Mouse (Mus musculus): ENCODE measurements around the gene Usp12. TPM values are rescaled to one million over a fixed set of nuclear protein-coding genes. Genes with fewer than 3 reads are reported as not detected.

The Usp12 gene
- polyA plus RNA-seq, 1 experiment from 2014 or later = 16.5 TPM

- ATAC-seq (replicated peaks) = no peak
- no peak overlapping the region for H3K27ac ChIP-seq (replicated peaks)
- no peak overlapping the region for H3K4me2 ChIP-seq (replicated peaks)
- WGBS = 84% methylated on average over 6 of the region's 6 CpGs
- no peak overlapping the region for H3K4me3 ChIP-seq
- no peaks in the 10 kb centered on the region for H3K27me3 ChIP-seq
- H3K9ac ChIP-seq (replicated peaks) = no peak overlapping the region
- H3K9me3 ChIP-seq = no peaks in the 10 kb centered on the region
- no peaks in the 10 kb centered on the region for H3K4me1 ChIP-seq
- H3K36me3 ChIP-seq = no peaks in the 10 kb centered on the region
These were observed 89.4 kb downstream of the Usp12 start for GRCm38 (mm10) chr5:146705411-146705810.

DNA sequence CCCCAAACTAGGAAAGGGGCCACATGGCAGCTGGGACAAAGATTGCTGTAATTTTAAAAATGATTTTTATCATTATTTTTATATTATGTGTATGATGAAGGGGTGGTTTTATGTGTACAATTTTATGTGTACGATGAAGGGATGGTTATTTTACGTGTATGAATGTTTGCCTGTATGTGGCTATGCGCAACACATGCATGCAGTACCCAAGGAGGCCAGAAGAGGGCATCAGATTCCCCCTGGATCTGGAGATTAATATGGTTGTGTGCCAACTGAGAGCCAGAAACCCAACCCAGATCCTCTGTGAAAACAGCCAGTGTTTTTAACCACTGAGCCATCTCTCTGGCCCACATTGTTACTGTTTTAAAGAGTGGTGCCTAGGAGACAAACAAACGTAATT, 90.6 kb downstream of the Usp12 start:
- WGBS = 97% methylated on average over 4 of the region's 4 CpGs
- ATAC-seq (replicated peaks) = no peak
- Histone ChIP-seq H3K4me1 (no peaks in the 10 kb centered on the region), H3K27me3 (no peaks in the 10 kb centered on the region), H3K9ac (replicated peaks) (no peak overlapping the region), H3K9me3 (no peaks in the 10 kb centered on the region), H3K4me2 (replicated peaks) (no peak overlapping the region), H3K27ac (replicated peaks) (no peak overlapping the region), H3K36me3 (no peaks in the 10 kb centered on the region), H3K4me3 (no peak overlapping the region)

- Histone ChIP-seq H3K27ac (replicated peaks) (no peak overlapping the region), H3K27me3 (no peaks in the 10 kb centered on the region), H3K4me3 (no peak overlapping the region), H3K9me3 (no peaks in the 10 kb centered on the region), H3K4me1 (no peaks in the 10 kb centered on the region), H3K36me3 (no peaks in the 10 kb centered on the region), H3K4me2 (replicated peaks) (no peak overlapping the region), H3K9ac (replicated peaks) (no peak overlapping the region)
- WGBS = 86% methylated on average over 8 of the region's 8 CpGs
- ATAC-seq (replicated peaks) = no peak
These were observed 91.1 kb downstream of the Usp12 start for GRCm38 (mm10) chr5:146703710-146704121.

GRCm38 (mm10) chr5:146700099-146700498, 94.7 kb downstream of the Usp12 start:
- no peak overlapping the region for H3K4me3 ChIP-seq
- no peak overlapping the region for H3K9ac ChIP-seq (replicated peaks)
- no peak overlapping the region for H3K27ac ChIP-seq (replicated peaks)
- no peak overlapping the region for H3K4me2 ChIP-seq (replicated peaks)
- no peaks in the 10 kb centered on the region for H3K36me3 ChIP-seq
- WGBS = 83% methylated on average over 10 of the region's 10 CpGs
- no peak for ATAC-seq (replicated peaks)
- H3K4me1 ChIP-seq = no peaks in the 10 kb centered on the region
- no peaks in the 10 kb centered on the region for H3K9me3 ChIP-seq
- no peaks in the 10 kb centered on the region for H3K27me3 ChIP-seq

GRCm38 (mm10) chr5:146699433-146700019, 95.3 kb downstream of the Usp12 start:
- no peak for ATAC-seq (replicated peaks)
- WGBS = 74% methylated on average over 4 of the region's 4 CpGs
- H3K4me3 ChIP-seq = no peak overlapping the region

GRCm38 (mm10) chr5:146695543-146695942, 99.3 kb downstream of the Usp12 start:
- Histone ChIP-seq H3K27ac (replicated peaks) (no peak overlapping the region), H3K4me2 (replicated peaks) (no peak overlapping the region), H3K27me3 (no peaks in the 10 kb centered on the region), H3K4me1 (no peaks in the 10 kb centered on the region), H3K9me3 (no peaks in the 10 kb centered on the region), H3K4me3 (no peak overlapping the region), H3K36me3 (no peaks in the 10 kb centered on the region), H3K9ac (replicated peaks) (no peak overlapping the region)
- no peak for ATAC-seq (replicated peaks)
- 84% methylated on average over 5 of the region's 5 CpGs for WGBS

More at GRCm38 (mm10) chr5:146699433-146700019, 95.3 kb downstream of the Usp12 start:
- H3K36me3 ChIP-seq = no peaks in the 10 kb centered on the region
- no peak overlapping the region for H3K9ac ChIP-seq (replicated peaks)
- no peak overlapping the region for H3K4me2 ChIP-seq (replicated peaks)
- H3K27ac ChIP-seq (replicated peaks) = no peak overlapping the region
- no peaks in the 10 kb centered on the region for H3K4me1 ChIP-seq
- H3K27me3 ChIP-seq = no peaks in the 10 kb centered on the region
- no peaks in the 10 kb centered on the region for H3K9me3 ChIP-seq

GRCm38 (mm10) chr5:146692976-146693361, 101.8 kb downstream of the Usp12 start:
- no peak overlapping the region for H3K4me3 ChIP-seq
- no peak overlapping the region for H3K4me2 ChIP-seq (replicated peaks)
- H3K4me1 ChIP-seq = no peaks in the 10 kb centered on the region
- H3K27ac ChIP-seq (replicated peaks) = no peak overlapping the region
- no peaks in the 10 kb centered on the region for H3K36me3 ChIP-seq
- ATAC-seq (replicated peaks) = no peak
- no peaks in the 10 kb centered on the region for H3K27me3 ChIP-seq
- H3K9ac ChIP-seq (replicated peaks) = no peak overlapping the region
- WGBS = 82% methylated on average over 5 of the region's 5 CpGs
- no peaks in the 10 kb centered on the region for H3K9me3 ChIP-seq

- ATAC-seq (replicated peaks) = no peak
- Histone ChIP-seq H3K4me2 (replicated peaks) (no peak overlapping the region), H3K9me3 (no peaks in the 10 kb centered on the region), H3K9ac (replicated peaks) (no peak overlapping the region), H3K27ac (replicated peaks) (no peak overlapping the region), H3K27me3 (no peaks in the 10 kb centered on the region), H3K4me3 (no peak overlapping the region), H3K36me3 (no peaks in the 10 kb centered on the region), H3K4me1 (no peaks in the 10 kb centered on the region)
- 50% methylated on average over 7 of the region's 7 CpGs for WGBS
These were observed 102.3 kb downstream of the Usp12 start for GRCm38 (mm10) chr5:146692361-146692975.

DNA sequence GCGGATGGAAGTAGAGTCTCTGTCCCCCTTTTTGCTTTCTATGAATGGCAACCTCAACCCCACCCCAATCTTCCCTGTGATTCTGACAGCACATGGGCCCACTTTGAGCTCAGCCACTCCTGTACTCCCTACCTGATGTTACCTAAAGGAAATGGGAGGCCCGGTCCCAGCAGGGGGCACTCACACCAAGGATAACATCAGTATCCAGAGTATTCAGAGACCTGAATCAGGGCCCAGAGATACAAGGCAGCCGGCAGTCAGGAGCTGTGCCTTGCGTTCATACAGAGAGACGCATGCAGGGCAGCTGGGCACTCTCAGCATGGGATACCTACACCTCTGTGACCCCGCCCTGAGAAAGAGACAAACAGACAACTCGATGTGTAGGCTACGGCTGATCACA, 103.1 kb downstream of the Usp12 start:
- H3K4me3 ChIP-seq = no peak overlapping the region
- no peak overlapping the region for H3K27ac ChIP-seq (replicated peaks)
- no peaks in the 10 kb centered on the region for H3K36me3 ChIP-seq
- no peaks in the 10 kb centered on the region for H3K9me3 ChIP-seq
- no peak overlapping the region for H3K9ac ChIP-seq (replicated peaks)
- no peaks in the 10 kb centered on the region for H3K4me1 ChIP-seq
- H3K4me2 ChIP-seq (replicated peaks) = no peak overlapping the region
- WGBS = 73% methylated on average over 8 of the region's 8 CpGs
- H3K27me3 ChIP-seq = no peaks in the 10 kb centered on the region
- ATAC-seq (replicated peaks) = no peak

GRCm38 (mm10) chr5:146687541-146688313, 107.1 kb downstream of the Usp12 start:
- peaks cover 4% of the 10 kb centered on the region; the same call in 1 of the 2 replicates for H3K27me3 ChIP-seq
- no peak overlapping the region for H3K9ac ChIP-seq (replicated peaks)
- H3K4me2 ChIP-seq (replicated peaks) = no peak overlapping the region
- no peaks in the 10 kb centered on the region for H3K9me3 ChIP-seq
- H3K27ac ChIP-seq (replicated peaks) = no peak overlapping the region
- ATAC-seq (replicated peaks) = no peak
- no peak overlapping the region for H3K4me3 ChIP-seq
- WGBS = 70% methylated on average over 17 of the region's 17 CpGs
- no peaks in the 10 kb centered on the region for H3K4me1 ChIP-seq
- no peaks in the 10 kb centered on the region for H3K36me3 ChIP-seq

DNA sequence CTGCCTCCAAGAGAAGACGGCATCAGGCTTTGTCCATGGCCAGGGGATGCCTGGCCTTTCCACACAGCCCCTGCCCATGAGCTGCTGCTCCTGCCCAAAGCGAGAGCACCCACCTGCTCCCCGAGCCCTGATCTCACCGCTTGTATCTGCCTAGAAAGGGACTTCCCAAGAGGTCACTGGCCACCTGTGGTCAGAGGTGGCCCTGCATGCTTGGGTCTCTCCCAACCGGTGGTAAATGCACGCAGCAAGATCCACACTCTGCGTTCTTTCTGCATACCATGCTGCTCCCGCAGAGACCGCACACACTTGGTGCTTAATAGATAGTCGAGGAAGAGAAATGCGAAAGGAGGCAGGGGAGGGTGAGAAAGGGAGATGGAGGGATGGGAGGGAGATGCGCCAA, 107.9 kb downstream of the Usp12 start:
- Histone ChIP-seq H3K4me3 (no peak overlapping the region), H3K9me3 (no peaks in the 10 kb centered on the region), H3K4me1 (no peaks in the 10 kb centered on the region), H3K27me3 (peaks cover 7% of the 10 kb centered on the region; the same call in 1 of the 2 replicates), H3K27ac (replicated peaks) (no peak overlapping the region), H3K9ac (replicated peaks) (no peak overlapping the region), H3K4me2 (replicated peaks) (no peak overlapping the region), H3K36me3 (no peaks in the 10 kb centered on the region)
- no peak for ATAC-seq (replicated peaks)
- WGBS = 89% methylated on average over 12 of the region's 12 CpGs

Measured in forebrain, embryonic 15.5 days (tissue).